Mouse (Mus musculus) embryonic facial prominence, embryonic 13.5 days (tissue): Measurements from ENCODE around the gene Apbb2. TPM values are rescaled to one million over a fixed set of nuclear protein-coding genes. Genes with fewer than 3 reads are reported as not detected.
A peak's percentile ranks its signal among the peaks of the same experiment; 100 is the strongest.
"Not testable (repeated sequence)": the region's sequence is repeated elsewhere in the genome, so short reads cannot be mapped to it uniquely, and the experiment has no call there.

Experiments
- ATAC-seq: fragments of 200-750 bp; cut with Nextera tagmentation; 2 replicates; pipeline ENCODE4 v1.8.0; 2017; ENCODE audit warnings: low read depth; ENCODE audit not compliant: insufficient number of reproducible peaks, insufficient read depth, low FRiP score, low TSS enrichment
- H3K27ac ChIP-seq: fragments of 300-500 bp; sonication (generic); 2 replicates; pipeline ENCODE4 v1.5.1; 2015; ENCODE audit warnings: moderate library complexity, mild to moderate bottlenecking, inconsistent platforms
- H3K27me3 ChIP-seq: fragments of 300-500 bp; sonication (generic); 2 replicates; pipeline ENCODE4 v1.6.1; 2015; ENCODE audit warnings: mild to moderate bottlenecking, inconsistent platforms
- H3K36me3 ChIP-seq: fragments of 300-500 bp; sonication (generic); 2 replicates; pipeline ENCODE4 v1.6.1; 2015; ENCODE audit warnings: mild to moderate bottlenecking, inconsistent platforms
- H3K4me1 ChIP-seq: fragments of 300-500 bp; sonication (generic); 2 replicates; pipeline ENCODE4 v1.6.1; 2015; ENCODE audit warnings: inconsistent platforms
- H3K4me2 ChIP-seq: fragments of 300-500 bp; sonication (generic); 2 replicates; pipeline ENCODE4 v1.6.1; 2015; ENCODE audit warnings: moderate library complexity, mild to moderate bottlenecking, inconsistent platforms
- H3K4me3 ChIP-seq: fragments of 300-500 bp; sonication (generic); 2 replicates; pipeline ENCODE4 v1.5.1; 2015; ENCODE audit warnings: mild to moderate bottlenecking, inconsistent platforms
- H3K9ac ChIP-seq: fragments of 300-500 bp; sonication (generic); 2 replicates; pipeline ENCODE4 v1.6.1; 2015; ENCODE audit warnings: mild to moderate bottlenecking, inconsistent platforms
- H3K9me3 ChIP-seq: fragments of 300-500 bp; sonication (generic); 2 replicates; pipeline ENCODE4 v1.6.1; 2016; ENCODE audit warnings: inconsistent platforms
- WGBS: fragments of 180-500 bp; shearing (Covaris S2); methylation state at CpG from one replicate; pipeline ENCODE4 v1.1.7; 2015; ENCODE audit warnings: mixed read lengths; 5-methylcytosine and 5-hydroxymethylcytosine counted together
- polyA plus RNA-seq: library from polyadenylated mRNA; unstranded; fragments of >200 nt; fragmentation: Nextera tagmentation; extraction: Ambion mirVana; gene quantifications from 2 replicates; pipeline ENCODE4 v1.2.1, GENCODE M21; 2015

Gene Apbb2
- polyA plus RNA-seq, 1 experiment from 2014 or later: 74.1 TPM

- no peak overlapping the region for H3K27ac ChIP-seq
- 40% methylated on average over 2 of the region's 2 CpGs for WGBS
- ATAC-seq: no peak
- no peaks in the 10 kb centered on the region for H3K9me3 ChIP-seq
- H3K4me1 ChIP-seq: peaks cover 13% of the 10 kb centered on the region; the same call in 1 of the 2 replicates
- H3K36me3 ChIP-seq: no peaks in the 10 kb centered on the region
- no peak overlapping the region for H3K4me3 ChIP-seq
- no peak overlapping the region for H3K4me2 ChIP-seq
- H3K9ac ChIP-seq: no peak overlapping the region
- no peaks in the 10 kb centered on the region for H3K27me3 ChIP-seq
Measured at GRCm38 (mm10) chr5:66271141-66271540, 347.4 kb downstream of the Apbb2 start.

DNA sequence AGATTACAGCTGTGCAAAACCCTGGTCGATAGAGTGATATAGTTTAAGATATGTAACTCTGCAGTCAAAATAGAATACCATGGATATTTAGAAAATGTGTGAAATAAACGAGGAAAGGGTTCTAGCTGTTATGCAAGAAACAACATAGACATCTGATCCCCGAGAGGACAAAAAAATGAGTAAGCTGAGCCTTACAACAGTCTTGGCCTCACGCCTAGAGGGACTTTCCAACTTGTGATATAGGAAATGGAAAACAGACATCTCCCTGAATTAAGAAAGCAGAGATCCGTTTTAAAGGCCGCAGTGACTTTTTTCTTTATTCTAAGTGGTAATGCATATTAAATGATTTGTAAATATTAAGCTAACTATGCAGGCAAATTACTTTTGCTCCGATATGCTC lies 349.0 kb downstream of the Apbb2 start:
- WGBS: 33% methylated on average over 7 of the region's 7 CpGs
- Histone ChIP-seq H3K9ac (no peak overlapping the region), H3K4me1 (peaks cover 13% of the 10 kb centered on the region; the same call in 1 of the 2 replicates), H3K27ac (peak overlapping the region; percentile 1; the same call in 1 of the 2 replicates), H3K27me3 (no peaks in the 10 kb centered on the region), H3K9me3 (no peaks in the 10 kb centered on the region), H3K4me2 (no peak overlapping the region), H3K4me3 (no peak overlapping the region), H3K36me3 (no peaks in the 10 kb centered on the region)
- ATAC-seq: no peak

DNA sequence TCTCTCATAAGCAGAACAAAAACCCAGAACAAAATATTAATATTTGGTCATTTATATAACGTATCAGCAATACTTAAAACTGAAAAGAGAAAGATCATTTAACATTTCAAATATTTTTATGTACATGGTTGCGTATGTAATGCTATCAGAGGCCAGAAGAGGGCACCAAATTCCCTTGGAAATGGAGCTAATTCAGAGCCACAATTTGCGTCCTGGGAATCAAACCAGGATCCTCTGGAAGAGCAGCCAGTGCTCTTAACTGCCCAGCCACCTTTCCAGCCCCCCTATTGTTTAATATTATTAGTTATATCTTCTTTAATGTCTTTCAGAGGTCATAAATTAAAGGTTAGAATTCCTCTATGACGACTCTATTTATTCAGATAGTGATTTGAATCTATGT lies 355.2 kb downstream of the Apbb2 start:
- H3K27me3 ChIP-seq: 0 out of 2 replicates have a peak, but pooled peaks cover 2% of the 10 kb centered on the region
- 27% methylated on average over 4 of the region's 4 CpGs for WGBS
- H3K9ac ChIP-seq: no peak overlapping the region
- H3K4me2 ChIP-seq: no peak overlapping the region
- H3K4me3 ChIP-seq: no peak overlapping the region
- no peaks in the 10 kb centered on the region for H3K9me3 ChIP-seq
- no peak for ATAC-seq
- H3K27ac ChIP-seq: no peak overlapping the region
- H3K36me3 ChIP-seq: no peaks in the 10 kb centered on the region
- H3K4me1 ChIP-seq: 0 out of 2 replicates have a peak, but pooled peaks cover 2% of the 10 kb centered on the region

DNA sequence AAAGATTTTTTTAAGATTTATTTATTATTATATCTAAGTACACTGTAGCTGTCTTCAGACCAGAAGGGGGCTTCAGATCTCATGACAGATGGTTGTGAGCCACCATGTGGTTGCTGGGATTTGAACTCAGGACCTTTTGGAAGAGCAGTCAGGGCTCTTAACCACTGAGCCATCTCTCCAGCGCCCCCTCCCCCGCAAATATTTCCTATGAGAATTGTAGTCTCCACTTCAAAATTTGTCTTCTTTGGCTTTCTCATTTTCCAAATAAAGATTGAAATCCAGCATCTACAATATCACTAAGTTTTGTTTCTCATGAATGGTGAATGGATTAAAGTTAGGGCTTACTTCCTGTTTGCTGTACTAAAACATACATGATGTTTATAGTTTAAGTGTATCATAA lies 356.1 kb downstream of the Apbb2 start:
- H3K27me3 ChIP-seq: 0 out of 2 replicates have a peak, but pooled peaks cover 2% of the 10 kb centered on the region
- no peak overlapping the region for H3K9ac ChIP-seq
- 0 out of 2 replicates have a peak, but pooled peaks cover 2% of the 10 kb centered on the region for H3K4me1 ChIP-seq
- no peak overlapping the region for H3K4me3 ChIP-seq
- H3K9me3 ChIP-seq: no peaks in the 10 kb centered on the region
- no peak overlapping the region for H3K4me2 ChIP-seq
- no peak for ATAC-seq
- H3K27ac ChIP-seq: no peak overlapping the region
- no peaks in the 10 kb centered on the region for H3K36me3 ChIP-seq
- WGBS: 78% methylated on average over 2 of the region's 2 CpGs

- WGBS: 1% methylated on average over 44 of the region's 44 CpGs
- peak within 1 kb of the TSS; percentile 93 for H3K4me2 ChIP-seq
Measured at GRCm38 (mm10) chr5:66259756-66260448, 358.7 kb downstream of the Apbb2 start, which contains the start of gene Nsun7. TSS of gene Nsun7 (plus strand) at chr5:66259897.

DNA sequence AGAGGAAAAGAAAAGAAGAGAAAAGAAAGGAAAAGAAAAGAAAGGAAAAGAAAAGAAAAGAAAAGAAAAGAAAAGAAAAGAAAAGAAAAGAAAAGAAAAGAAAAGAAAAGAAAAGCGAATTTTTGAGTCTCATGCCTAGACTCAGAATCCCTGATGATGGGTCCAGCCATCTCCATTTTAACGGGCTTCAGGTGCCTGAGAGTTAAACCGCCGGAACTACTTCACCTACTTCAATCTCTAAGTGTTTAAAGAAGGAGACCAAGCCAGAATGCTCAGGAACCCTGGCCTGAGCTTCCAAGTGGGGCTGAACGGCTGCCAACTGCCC lies 359.2 kb downstream of the Apbb2 start:
- H3K27me3 ChIP-seq, H3K27ac ChIP-seq, H3K36me3 ChIP-seq, H3K4me1 ChIP-seq, ATAC-seq, H3K9me3 ChIP-seq: not testable (repeated sequence)
- peak overlapping the region; percentile 79 for H3K9ac ChIP-seq
- H3K4me2 ChIP-seq: peak overlapping the region; percentile 93
- WGBS: 7% methylated on average over 5 of the region's 5 CpGs
- H3K4me3 ChIP-seq: peak overlapping the region; percentile 63

More at GRCm38 (mm10) chr5:66259756-66260448, 358.7 kb downstream of the Apbb2 start, which contains the start of gene Nsun7:
- Histone ChIP-seq H3K27me3 (0 out of 2 replicates have a peak, but pooled peaks cover 2% of the 10 kb centered on the region), H3K4me1 (0 out of 2 replicates have a peak, but pooled peaks cover 2% of the 10 kb centered on the region), H3K9ac (peak within 1 kb of the TSS; percentile 79), H3K36me3 (no peaks in the 10 kb centered on the region), H3K9me3 (no peaks in the 10 kb centered on the region), H3K27ac (no peak within 1 kb of the TSS), H3K4me3 (peak within 1 kb of the TSS; percentile 63)
- peak; percentile 62; the same call in 1 of the 2 replicates for ATAC-seq

DNA sequence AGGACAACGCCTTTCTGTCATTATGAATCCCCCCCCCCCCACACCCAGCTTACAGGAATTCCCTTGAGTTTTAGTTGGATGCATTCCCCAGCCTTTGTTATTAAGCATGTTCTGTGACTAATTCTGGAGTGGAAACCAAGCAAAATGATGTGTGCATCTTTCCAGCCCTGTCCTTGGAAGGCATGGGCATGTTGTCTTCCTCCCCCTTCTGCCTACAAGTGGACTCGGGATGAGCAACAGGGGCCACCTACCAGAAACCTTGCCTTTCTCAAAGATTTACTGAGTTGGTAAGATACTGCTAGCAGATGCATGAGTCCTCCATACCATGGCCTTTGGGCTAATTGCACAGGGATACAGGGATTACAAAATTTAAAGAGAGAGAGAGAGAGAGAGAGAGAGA lies 359.6 kb downstream of the Apbb2 start:
- no peaks in the 10 kb centered on the region for H3K9me3 ChIP-seq
- H3K36me3 ChIP-seq: no peaks in the 10 kb centered on the region
- H3K27ac ChIP-seq: no peak overlapping the region
- 0 out of 2 replicates have a peak, but pooled peaks cover 2% of the 10 kb centered on the region for H3K27me3 ChIP-seq
- no peak overlapping the region for H3K4me3 ChIP-seq
- ATAC-seq: no peak
- 68% methylated on average over 2 of the region's 2 CpGs for WGBS
- no peak overlapping the region for H3K4me2 ChIP-seq
- no peak overlapping the region for H3K9ac ChIP-seq
- H3K4me1 ChIP-seq: 0 out of 2 replicates have a peak, but pooled peaks cover 2% of the 10 kb centered on the region

DNA sequence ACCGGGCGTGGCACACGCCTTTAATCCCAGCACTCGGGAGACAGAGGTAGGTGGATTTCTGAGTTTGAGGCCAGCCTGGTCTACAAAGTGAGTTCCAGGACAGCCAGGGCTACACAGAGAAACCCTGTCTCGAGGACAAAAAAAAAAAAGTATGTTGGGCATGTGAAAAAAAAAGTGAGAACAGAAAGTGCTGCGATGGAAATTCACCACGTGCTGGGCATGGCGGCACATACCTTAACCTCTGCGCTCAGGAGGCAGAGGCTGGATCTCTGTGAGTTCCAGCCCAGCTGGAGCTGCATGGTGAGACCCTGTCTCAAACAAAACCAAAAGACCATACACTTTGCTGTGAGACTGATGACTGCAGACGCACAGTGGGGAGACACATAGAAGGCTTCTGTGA lies 363.5 kb downstream of the Apbb2 start:
- Histone ChIP-seq H3K9me3 (no peaks in the 10 kb centered on the region), H3K4me3 (no peak overlapping the region), H3K36me3 (no peaks in the 10 kb centered on the region), H3K4me2 (no peak overlapping the region), H3K9ac (no peak overlapping the region), H3K27me3 (0 out of 2 replicates have a peak, but pooled peaks cover 2% of the 10 kb centered on the region), H3K4me1 (0 out of 2 replicates have a peak, but pooled peaks cover 2% of the 10 kb centered on the region), H3K27ac (no peak overlapping the region)
- ATAC-seq: no peak
- WGBS: 87% methylated on average over 10 of the region's 10 CpGs

- no peaks in the 10 kb centered on the region for H3K27me3 ChIP-seq
- no peak overlapping the region for H3K27ac ChIP-seq
- H3K36me3 ChIP-seq: no peaks in the 10 kb centered on the region
- H3K4me1 ChIP-seq: no peaks in the 10 kb centered on the region
- H3K9me3 ChIP-seq: no peaks in the 10 kb centered on the region
- H3K9ac ChIP-seq: no peak overlapping the region
- H3K4me3 ChIP-seq: no peak overlapping the region
- 63% methylated on average over 5 of the region's 5 CpGs for WGBS
- no peak overlapping the region for H3K4me2 ChIP-seq
- no peak for ATAC-seq
Measured at GRCm38 (mm10) chr5:66253219-66253618, 365.4 kb downstream of the Apbb2 start.

Other genes starting within 250 kb of the Apbb2 start
- gene Uchl1, start 57.3 kb upstream of the Apbb2 start, polyA plus RNA-seq: 65.0 and 94.3 TPM in 2 replicates
- gene Limch1, start 127.0 kb upstream of the Apbb2 start, polyA plus RNA-seq: 106 and 115 TPM in 2 replicates